ENCODE assay signal across 8 mouse cellular contexts in genomic region chr2:131261481-131262212, GRCm38 (mm10). TPM values are rescaled to one million over a fixed set of nuclear protein-coding genes. Genes with fewer than 3 reads are reported as not detected.
DNase-seq lines count a peak whose midpoint lies in the region; ATAC-seq and TF ChIP-seq lines count a peak whose summit lies in the region.

No protein-coding gene starts in this region.

- H3K36me3 ChIP-seq in thymus, adult 2 months (ENCODE audit: control insufficient read depth, insufficient read depth, low read length): no peaks in the 10 kb centered on the region
- H3K36me3 ChIP-seq in intestine, embryonic 16.5 days (ENCODE audit: control insufficient read depth, insufficient read depth, low read length): no peaks in the 10 kb centered on the region
- H3K36me3 ChIP-seq in neural tube, embryonic 13.5 days: no peaks in the 10 kb centered on the region

- peak overlapping the region; percentile 72 for H3K27ac ChIP-seq in thymus, adult 2 months (ENCODE audit: control insufficient read depth, insufficient read depth, low read length)
- H3K27ac ChIP-seq in intestine, embryonic 16.5 days (ENCODE audit: low read length): peak overlapping the region; percentile 99
- H3K27ac ChIP-seq in neural tube, embryonic 13.5 days (replicated peaks): peak overlapping the region; percentile 99

- TF ChIP-seq POLR2A in thymus, adult 2 months (IDR thresholded peaks at IDR 0.05; ENCODE audit: control insufficient read depth, extremely low read depth, insufficient read depth, low read length, poor library complexity): no peak

- DNase-seq in frontal cortex, adult 2 months (ENCODE audit: extremely low spot score in 1 of 2, low spot score in 1 of 2): peak; percentile 46 to 71
- DNase-seq in frontal cortex, postnatal 25 days (ENCODE audit: low spot score in 2 of 2): no peak
- DNase-seq in thymus, adult 2 months: no peak
- no peak for DNase-seq in thymus, postnatal 14 days
- DNase-seq in left cerebral cortex, adult 8-10 months (ENCODE audit: low spot score in 2 of 2): no peak

- no peak for TF ChIP-seq CTCF in thymus, adult 2 months (IDR thresholded peaks at IDR 0.05; ENCODE audit: borderline replicate concordance, control insufficient read depth, extremely low read depth, insufficient read depth, low read length, poor library complexity)

- H3K4me3 ChIP-seq in thymus, adult 2 months (ENCODE audit: control insufficient read depth, insufficient read depth, low read length): peak overlapping the region; percentile 61
- H3K4me3 ChIP-seq in intestine, embryonic 16.5 days (ENCODE audit: low read length): peak overlapping the region; percentile 88
- peak overlapping the region; percentile 76 for H3K4me3 ChIP-seq in neural tube, embryonic 13.5 days

- H3K9ac ChIP-seq in intestine, embryonic 16.5 days (ENCODE audit: low read depth, low read length): peak overlapping the region; percentile 95
- H3K9ac ChIP-seq in neural tube, embryonic 13.5 days: peak overlapping the region; percentile 81

- H3K4me1 ChIP-seq in thymus, adult 2 months (replicated peaks; ENCODE audit: control insufficient read depth, insufficient read depth, low read length): peaks cover 14% of the 10 kb centered on the region
- peaks cover 30% of the 10 kb centered on the region for H3K4me1 ChIP-seq in intestine, embryonic 16.5 days (ENCODE audit: control insufficient read depth, insufficient read depth, low read length)
- H3K4me1 ChIP-seq in neural tube, embryonic 13.5 days (replicated peaks): peaks cover 44% of the 10 kb centered on the region

- no peaks in the 10 kb centered on the region for H3K9me3 ChIP-seq in intestine, embryonic 16.5 days (ENCODE audit: control insufficient read depth, low read length)
- H3K9me3 ChIP-seq in neural tube, embryonic 13.5 days: no peaks in the 10 kb centered on the region

- peak; percentile 77 for ATAC-seq in intestine, embryonic 16.5 days
- ATAC-seq in neural tube, embryonic 13.5 days (ENCODE audit: low read depth): peak; percentile 81
- ATAC-seq in monocyte, adult 5-6 weeks (replicated peaks; ENCODE audit: insufficient number of reproducible peaks, low FRiP score, low TSS enrichment, poor library complexity, severe bottlenecking): no peak

- 19% methylated on average over 10 of the region's 10 CpGs for WGBS in thymus, adult 2 months
- 5% methylated on average over 10 of the region's 10 CpGs for WGBS in intestine, embryonic 16.5 days
- WGBS in neural tube, embryonic 13.5 days: 7% methylated on average over 10 of the region's 10 CpGs

- peak overlapping the region; percentile 67 for H3K4me2 ChIP-seq in intestine, embryonic 16.5 days (ENCODE audit: low read depth, low read length)
- peak overlapping the region; percentile 66 for H3K4me2 ChIP-seq in neural tube, embryonic 13.5 days

- no peaks in the 10 kb centered on the region for H3K27me3 ChIP-seq in thymus, adult 2 months (ENCODE audit: control insufficient read depth, insufficient read depth, low read length)
- H3K27me3 ChIP-seq in intestine, embryonic 16.5 days (replicated peaks; ENCODE audit: control insufficient read depth, insufficient read depth, low read length): no peaks in the 10 kb centered on the region
- H3K27me3 ChIP-seq in neural tube, embryonic 13.5 days: no peaks in the 10 kb centered on the region

RNA-seq across cellular contexts. Expression of gene Pank2, which starts 0.6 kb away (rescaled TPM):
- polyA plus RNA-seq in frontal cortex, adult 2 months (2012; rRNA removed): 37.7 and 38.9 TPM in 2 replicates
- polyA plus RNA-seq in thymus, adult 2 months (2012; rRNA removed): 25.4 and 27.4 TPM in 2 replicates
- polyA plus RNA-seq in intestine, embryonic 16.5 days (2015; fragmentation: Nextera tagmentation; extraction: Ambion mirVana): 20.4 and 25.6 TPM in 2 replicates
- polyA plus RNA-seq in neural tube, embryonic 13.5 days (2015; fragmentation: Nextera tagmentation; extraction: Ambion mirVana): 30.5 and 35.6 TPM in 2 replicates
- 38.1 to 53.4 TPM (median 45.9 TPM) in 3 replicates for total RNA-seq in monocyte, adult 5-6 weeks (2017)
- 10 to 100 TPM; 63.3 to 71.3 (median 69.9) TPM for total RNA-seq in left cerebral cortex, adult 8-10 months (2022)

RNA-seq across cellular contexts. Expression of gene Mavs, which starts 27.8 kb away (rescaled TPM):
- polyA plus RNA-seq in frontal cortex, adult 2 months (2012; rRNA removed): 8.2 and 8.6 TPM in 2 replicates
- polyA plus RNA-seq in thymus, adult 2 months (2012; rRNA removed): 53.0 and 59.8 TPM in 2 replicates
- 31.9 and 38.1 TPM in 2 replicates for polyA plus RNA-seq in intestine, embryonic 16.5 days (2015; fragmentation: Nextera tagmentation; extraction: Ambion mirVana)
- polyA plus RNA-seq in neural tube, embryonic 13.5 days (2015; fragmentation: Nextera tagmentation; extraction: Ambion mirVana): 5.9 and 7.0 TPM in 2 replicates
- total RNA-seq in monocyte, adult 5-6 weeks (2017): 8.0 to 16.9 TPM (median 9.0 TPM) in 3 replicates
- 1 to 10 TPM; 6.9 to 8.6 (median 7.3) TPM for total RNA-seq in left cerebral cortex, adult 8-10 months (2022)

RNA-seq across cellular contexts. Expression of gene Ap5s1, which starts 54.8 kb away (rescaled TPM):
- polyA plus RNA-seq in frontal cortex, adult 2 months (2012; rRNA removed): 47.2 and 68.7 TPM in 2 replicates
- polyA plus RNA-seq in thymus, adult 2 months (2012; rRNA removed): 45.7 and 52.7 TPM in 2 replicates
- 27.2 and 30.7 TPM in 2 replicates for polyA plus RNA-seq in intestine, embryonic 16.5 days (2015; fragmentation: Nextera tagmentation; extraction: Ambion mirVana)
- polyA plus RNA-seq in neural tube, embryonic 13.5 days (2015; fragmentation: Nextera tagmentation; extraction: Ambion mirVana): 30.9 and 39.7 TPM in 2 replicates
- 3.0 to 15.2 TPM (median 13.2 TPM) in 3 replicates for total RNA-seq in monocyte, adult 5-6 weeks (2017)
- total RNA-seq in left cerebral cortex, adult 8-10 months (2022): 10 to 100 TPM; 23.9 to 28.5 (median 26.2) TPM

Comparison
In these comparisons a context has a peak if more than half of its experiments do, and no peak if none do; other contexts are left out.
1. DNase-seq: peak in frontal cortex, adult 2 months (2 of 2); none in frontal cortex, postnatal 25 days (0 of 2), thymus, adult 2 months (single experiment), thymus, postnatal 14 days (single experiment) and left cerebral cortex, adult 8-10 months (0 of 2).
2. Peak in every context shown above with its lines, with median percentiles within 50 percentile points of each other: H3K27ac ChIP-seq and H3K4me3 ChIP-seq.